Mouse (Mus musculus): Measurements from ENCODE around the gene A430078G23Rik. TPM values are rescaled to one million over a fixed set of nuclear protein-coding genes. Genes with fewer than 3 reads are reported as not detected.
A peak's percentile ranks its signal among the peaks of the same experiment; 100 is the strongest.

The A430078G23Rik gene
- total RNA-seq, 2 experiments from 2014 or later, result 0.30 to 0.53 TPM

DNA sequence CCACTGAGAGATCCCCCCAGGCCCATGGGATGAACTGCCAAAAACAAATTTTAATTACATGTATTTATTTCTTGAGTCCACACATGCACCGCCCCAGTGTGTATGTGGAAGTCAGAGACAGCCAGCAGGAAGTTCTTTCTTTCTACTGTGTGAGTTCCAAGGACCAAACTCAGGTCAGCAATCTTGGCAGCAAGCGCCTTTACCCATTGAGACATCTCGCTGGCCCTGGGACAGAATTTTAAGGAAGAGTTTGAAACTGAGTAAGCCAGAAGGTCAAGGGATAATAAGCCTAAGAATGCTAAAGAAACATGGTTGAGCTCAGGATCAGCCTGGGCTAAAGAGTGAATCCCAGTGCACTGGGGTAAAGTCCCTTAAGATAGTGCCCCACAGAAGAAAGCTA, 44.4 kb downstream of the A430078G23Rik start:
- no peak for DNase-seq
- intact Hi-C loops (cut with DNase I), result loop anchor here (2.0 kb wide), 1 partner anchor 13 kb away; no protein-coding TSS in a partner anchor

DNA sequence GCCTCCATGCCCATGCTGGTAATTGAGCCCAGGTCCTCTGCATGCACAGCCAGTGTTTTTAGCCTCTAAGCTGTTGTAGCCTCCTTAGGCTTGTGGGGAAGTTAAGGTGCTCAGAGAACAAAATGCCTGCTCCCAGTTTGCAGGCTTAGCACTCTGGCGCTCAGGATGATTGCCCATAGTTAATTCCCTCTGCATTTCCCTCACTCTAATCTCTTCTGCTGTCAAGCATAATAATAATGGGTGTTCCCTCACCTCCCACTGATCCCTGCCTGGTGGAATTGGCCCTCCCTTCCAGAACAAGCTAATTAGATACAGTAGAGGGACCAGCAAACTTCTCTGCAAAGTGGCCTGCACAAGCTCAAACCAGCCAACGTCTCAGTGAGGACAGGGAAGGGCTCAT, 47.3 kb downstream of the A430078G23Rik start:
- DNase-seq, result no peak
- intact Hi-C loops (cut with DNase I), result no loop called here

DNA sequence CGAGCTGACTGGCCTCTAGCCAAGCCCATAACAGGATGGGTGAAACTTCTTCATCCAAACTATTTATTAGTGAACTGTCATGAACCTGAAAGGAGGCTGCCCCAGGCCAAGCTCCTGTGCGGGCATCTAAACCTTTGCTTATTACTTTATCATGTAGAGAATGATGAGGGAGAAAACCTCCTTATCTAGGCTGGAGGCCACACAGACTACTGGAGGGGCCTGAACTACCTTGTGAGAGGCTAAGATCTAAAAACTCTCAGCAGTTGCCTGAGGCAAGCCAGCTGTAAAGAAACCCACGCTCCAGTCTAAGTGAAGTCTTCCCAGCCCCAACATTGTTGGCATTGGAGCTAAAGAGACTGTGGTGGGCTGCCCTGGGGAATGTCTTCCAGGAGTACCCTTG, 54.2 kb downstream of the A430078G23Rik start:
- intact Hi-C loops (cut with DNase I), result no loop called here
- no peak for DNase-seq

- no peak for DNase-seq
- intact Hi-C loops (cut with DNase I), result loop anchor here (2.0 kb wide), 1 partner anchor 14 kb away; no protein-coding TSS in a partner anchor
Measured at GRCm38 (mm10) chr8:3411085-3411484, 57.9 kb downstream of the A430078G23Rik start.

- intact Hi-C loops (cut with DNase I), result loop anchor here (2.0 kb wide), 1 partner anchor 15 kb away; no protein-coding TSS in a partner anchor
Measured at GRCm38 (mm10) chr8:3411901-3412301, 58.7 kb downstream of the A430078G23Rik start.

GRCm38 (mm10) chr8:3412816-3413215, 59.6 kb downstream of the A430078G23Rik start:
- intact Hi-C loops (cut with DNase I), result no loop called here
- no peak for DNase-seq

More at GRCm38 (mm10) chr8:3411901-3412301, 58.7 kb downstream of the A430078G23Rik start:
- peak; percentile 33 to 59 for DNase-seq

- intact Hi-C loops (cut with DNase I), result no loop called here
Measured at GRCm38 (mm10) chr8:3414639-3415190, 61.5 kb downstream of the A430078G23Rik start.

DNA sequence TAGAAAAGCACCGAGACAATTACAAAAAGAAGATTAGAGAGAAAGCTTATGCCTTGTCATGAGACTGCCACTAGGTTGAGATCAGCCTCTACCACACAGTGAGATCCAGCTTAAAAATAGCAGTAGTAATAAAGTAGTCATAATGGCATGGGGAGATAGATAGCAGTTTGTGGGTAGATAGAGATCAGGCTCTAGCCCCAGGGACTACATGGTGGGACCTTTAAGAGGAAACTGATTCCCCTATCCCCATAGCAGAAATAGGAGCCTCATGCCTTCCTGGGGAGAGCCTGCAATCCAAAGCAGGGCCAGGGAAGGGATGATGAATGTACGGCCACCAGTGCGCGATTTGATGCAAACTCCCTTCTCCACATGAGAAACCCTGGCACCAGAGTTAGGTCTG, 62.0 kb downstream of the A430078G23Rik start:
- no peak for DNase-seq
- intact Hi-C loops (cut with DNase I), result no loop called here

More at GRCm38 (mm10) chr8:3414639-3415190, 61.5 kb downstream of the A430078G23Rik start:
- DNase-seq, result no peak

DNA sequence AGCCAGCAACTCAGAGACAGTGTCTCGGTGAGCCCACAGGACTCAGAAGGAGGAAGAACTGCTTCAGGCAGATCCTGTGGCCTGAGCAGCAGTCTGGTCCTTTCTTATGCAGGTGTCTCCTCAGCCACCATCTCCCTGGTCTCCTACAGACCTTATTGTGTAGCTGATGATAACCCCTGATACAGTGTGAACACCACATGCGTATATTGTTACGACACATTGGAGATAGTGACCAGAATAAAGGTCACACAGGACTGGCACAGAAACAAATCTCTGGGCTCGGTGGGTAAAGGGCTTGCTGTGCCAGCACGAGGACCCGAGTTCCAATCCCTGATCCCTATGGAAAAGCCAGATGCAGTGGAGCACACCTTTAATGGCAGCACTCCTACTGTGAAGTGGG, 62.4 kb downstream of the A430078G23Rik start:
- intact Hi-C loops (cut with DNase I), result no loop called here
- DNase-seq, result no peak

- DNase-seq, result no peak
- intact Hi-C loops (cut with DNase I), result no loop called here
Measured at GRCm38 (mm10) chr8:3416846-3417245, 63.6 kb downstream of the A430078G23Rik start.

- DNase-seq, result no peak
- intact Hi-C loops (cut with DNase I), result no loop called here
Measured at GRCm38 (mm10) chr8:3417455-3417854, 64.2 kb downstream of the A430078G23Rik start.

- intact Hi-C loops (cut with DNase I), result no loop called here
- no peak for DNase-seq
Measured at GRCm38 (mm10) chr8:3418101-3418500, 64.9 kb downstream of the A430078G23Rik start.

- DNase-seq, result no peak
- intact Hi-C loops (cut with DNase I), result no loop called here
Measured at GRCm38 (mm10) chr8:3420105-3420706, 67.0 kb downstream of the A430078G23Rik start.

DNA sequence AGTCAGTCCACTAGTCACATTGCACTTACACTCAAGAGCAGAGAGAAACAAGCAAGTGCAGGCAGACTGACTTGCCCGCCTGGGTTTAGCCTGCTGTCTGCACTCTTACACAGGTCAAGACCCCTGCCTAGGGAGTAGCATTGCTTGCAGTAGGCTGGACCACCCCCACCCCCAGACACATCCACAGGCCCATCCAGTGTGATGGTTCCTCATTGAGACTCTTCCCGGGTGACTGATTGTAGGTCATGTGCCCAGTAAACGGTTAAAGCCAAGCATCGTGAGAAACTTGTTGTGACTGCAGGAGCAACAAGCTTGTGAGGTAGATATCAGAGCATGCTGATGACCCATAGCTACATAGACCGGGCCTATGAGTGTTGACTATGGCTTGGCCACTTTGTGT, 68.3 kb downstream of the A430078G23Rik start:
- no peak for DNase-seq
- intact Hi-C loops (cut with DNase I), result no loop called here

DNA sequence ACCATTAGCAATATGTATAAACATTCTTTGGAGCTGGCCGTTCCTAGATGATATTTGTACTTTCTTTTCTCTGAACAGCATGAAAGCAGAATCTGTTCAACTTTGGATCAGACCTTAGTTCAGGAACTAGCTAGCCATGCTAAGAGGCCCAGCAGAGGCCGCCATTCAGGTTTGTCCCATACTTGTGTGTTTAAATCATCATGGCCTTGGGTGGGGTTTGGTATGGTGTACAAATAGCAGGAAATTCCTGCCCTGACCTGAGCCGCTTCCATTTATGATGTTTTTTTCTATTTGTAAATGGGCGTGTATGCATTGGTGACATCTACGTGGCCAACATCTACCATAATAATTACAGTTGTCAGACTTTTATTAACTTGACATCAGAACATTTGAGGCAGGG, 72.0 kb downstream of the A430078G23Rik start:
- DNase-seq, result no peak
- intact Hi-C loops (cut with DNase I), result loop anchor here (5.0 kb wide), 1 partner anchor 33 kb away; the partner anchor contains the start of gene Arhgef18

DNA sequence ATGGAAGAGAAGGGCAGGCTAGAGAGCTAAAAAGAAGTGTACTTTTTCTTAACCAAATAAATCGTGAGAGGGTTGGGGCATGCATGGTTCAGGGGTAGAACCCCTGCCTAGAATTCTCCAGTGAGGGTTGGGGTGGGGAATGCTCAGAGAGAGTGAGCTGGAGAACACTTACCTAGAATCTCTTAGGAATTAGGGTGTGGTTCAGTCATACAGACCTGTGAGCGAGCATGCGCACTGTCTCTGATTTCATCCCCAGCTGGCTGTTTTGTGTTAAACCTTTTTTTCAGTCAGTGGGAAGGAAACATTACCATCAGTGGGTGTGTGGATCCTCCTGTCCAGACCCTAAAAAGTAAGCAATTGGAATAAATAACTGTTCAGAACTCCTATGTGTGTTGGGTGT, 73.0 kb downstream of the A430078G23Rik start:
- intact Hi-C loops (cut with DNase I), result loop anchor here (5.0 kb wide), 1 partner anchor 34 kb away; the partner anchor contains the start of gene Arhgef18
- DNase-seq, result no peak

DNA sequence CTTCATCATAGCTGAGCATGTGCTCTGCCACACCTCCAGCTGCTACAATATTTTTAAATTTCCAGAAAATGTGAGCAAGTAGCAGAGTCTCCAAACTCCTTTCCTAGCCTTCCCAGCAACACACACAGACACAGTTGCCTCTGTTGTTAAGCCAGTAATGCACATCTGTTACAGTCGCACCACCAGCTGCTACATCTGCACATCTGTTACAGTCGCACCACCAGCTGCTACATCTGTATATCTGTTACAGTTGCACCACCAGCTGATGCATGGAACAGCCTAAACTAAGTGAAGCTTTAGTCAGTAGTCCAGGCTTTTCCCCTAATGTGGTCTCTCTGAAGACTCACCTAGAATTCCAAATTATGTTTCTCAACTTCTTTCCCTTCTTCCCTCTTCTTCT, 75.2 kb downstream of the A430078G23Rik start:
- no peak for DNase-seq
- intact Hi-C loops (cut with DNase I), result loop anchor here (5.0 kb wide), 1 partner anchor 36 kb away; the partner anchor contains the start of gene Arhgef18

- peak; percentile 24 to 32 for DNase-seq
Measured at GRCm38 (mm10) chr8:3429966-3430365, 76.8 kb downstream of the A430078G23Rik start.

DNA sequence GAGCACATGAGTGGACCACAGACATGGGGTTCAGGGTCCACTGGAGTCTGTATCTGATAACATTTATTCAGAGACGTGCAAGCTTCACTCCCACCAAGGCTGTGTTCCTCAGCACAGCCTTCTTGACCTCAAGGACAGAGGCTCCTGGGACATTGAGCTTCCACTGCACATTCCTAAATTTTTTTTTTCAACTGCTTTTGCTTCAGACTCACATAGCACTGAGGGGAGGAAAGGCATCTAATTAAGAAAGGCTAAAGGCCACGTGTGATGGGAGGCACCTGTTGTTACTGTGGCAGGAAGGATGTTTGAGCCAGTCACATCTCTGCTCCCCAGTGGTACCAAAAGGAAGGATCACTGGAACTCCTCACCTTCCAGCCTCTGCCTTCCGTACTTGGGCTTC, 77.9 kb downstream of the A430078G23Rik start:
- intact Hi-C loops (cut with DNase I), result no loop called here
- no peak for DNase-seq

More at GRCm38 (mm10) chr8:3429966-3430365, 76.8 kb downstream of the A430078G23Rik start:
- intact Hi-C loops (cut with DNase I), result loop anchor here (5.0 kb wide), 1 partner anchor 38 kb away; the partner anchor contains the start of gene Arhgef18

- intact Hi-C loops (cut with DNase I), result no loop called here
- DNase-seq, result no peak
Measured at GRCm38 (mm10) chr8:3436492-3436891, 83.3 kb downstream of the A430078G23Rik start.

DNA sequence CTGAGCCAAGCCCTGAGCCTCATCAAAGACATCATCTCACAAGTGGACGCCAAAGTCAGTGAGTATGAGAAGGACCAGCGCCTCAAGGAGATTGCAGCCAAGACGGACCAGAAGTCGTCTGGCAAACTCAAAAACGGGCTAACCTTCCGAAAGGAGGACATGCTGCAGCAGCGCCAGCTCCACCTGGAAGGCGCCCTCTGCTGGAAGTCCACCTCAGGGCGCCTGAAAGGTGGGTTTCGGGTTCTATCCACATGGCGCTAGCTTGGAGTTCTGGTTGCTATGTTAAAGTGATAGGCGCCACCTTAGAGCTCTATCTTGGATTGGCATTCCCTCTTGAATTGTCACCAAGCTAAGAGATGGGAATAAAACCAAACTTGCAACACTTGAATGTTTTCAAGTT, 86.3 kb downstream of the A430078G23Rik start:
- intact Hi-C loops (cut with DNase I), result no loop called here
- no peak for DNase-seq

Data from heart, postnatal 36 days (tissue).